Mouse (Mus musculus): ENCODE data around the gene Pcx.

GRCm38 (mm10) chr19:4559011-4559410 is 48.7 kb downstream of the Pcx start:
- no peak for TF ChIP-seq CTCF (IDR thresholded peaks at IDR 0.05; ENCODE audit: borderline replicate concordance, control insufficient read depth, extremely low read depth, insufficient read depth, low read length, poor library complexity)
- no peak for TF ChIP-seq POLR2A (IDR thresholded peaks at IDR 0.05; ENCODE audit: control insufficient read depth, extremely low read depth, insufficient read depth, low read length, poor library complexity)

Measured in thymus, adult 2 months (tissue).